Mouse (Mus musculus) brain, embryonic 14.5 days (tissue): ENCODE data around the gene Styx.

Experiments
- CTCF ChIP-seq: fragments of 200-500 bp; IDR thresholded peaks from 2 replicates; pipeline ENCODE4 v1.5.1; 2012; ENCODE audit warnings: inconsistent platforms, mild to moderate bottlenecking, moderate library complexity, borderline replicate concordance; ENCODE audit not compliant: insufficient read depth, insufficient read length; ENCODE audit errors: extremely low read depth
- POLR2A ChIP-seq: fragments of 200-500 bp; IDR thresholded peaks from 2 replicates; pipeline ENCODE4 v1.6.1; 2012; ENCODE audit warnings: mild to moderate bottlenecking, inconsistent platforms, borderline replicate concordance; ENCODE audit not compliant: poor library complexity, insufficient read depth, insufficient read length, severe bottlenecking; ENCODE audit errors: extremely low read depth

DNA sequence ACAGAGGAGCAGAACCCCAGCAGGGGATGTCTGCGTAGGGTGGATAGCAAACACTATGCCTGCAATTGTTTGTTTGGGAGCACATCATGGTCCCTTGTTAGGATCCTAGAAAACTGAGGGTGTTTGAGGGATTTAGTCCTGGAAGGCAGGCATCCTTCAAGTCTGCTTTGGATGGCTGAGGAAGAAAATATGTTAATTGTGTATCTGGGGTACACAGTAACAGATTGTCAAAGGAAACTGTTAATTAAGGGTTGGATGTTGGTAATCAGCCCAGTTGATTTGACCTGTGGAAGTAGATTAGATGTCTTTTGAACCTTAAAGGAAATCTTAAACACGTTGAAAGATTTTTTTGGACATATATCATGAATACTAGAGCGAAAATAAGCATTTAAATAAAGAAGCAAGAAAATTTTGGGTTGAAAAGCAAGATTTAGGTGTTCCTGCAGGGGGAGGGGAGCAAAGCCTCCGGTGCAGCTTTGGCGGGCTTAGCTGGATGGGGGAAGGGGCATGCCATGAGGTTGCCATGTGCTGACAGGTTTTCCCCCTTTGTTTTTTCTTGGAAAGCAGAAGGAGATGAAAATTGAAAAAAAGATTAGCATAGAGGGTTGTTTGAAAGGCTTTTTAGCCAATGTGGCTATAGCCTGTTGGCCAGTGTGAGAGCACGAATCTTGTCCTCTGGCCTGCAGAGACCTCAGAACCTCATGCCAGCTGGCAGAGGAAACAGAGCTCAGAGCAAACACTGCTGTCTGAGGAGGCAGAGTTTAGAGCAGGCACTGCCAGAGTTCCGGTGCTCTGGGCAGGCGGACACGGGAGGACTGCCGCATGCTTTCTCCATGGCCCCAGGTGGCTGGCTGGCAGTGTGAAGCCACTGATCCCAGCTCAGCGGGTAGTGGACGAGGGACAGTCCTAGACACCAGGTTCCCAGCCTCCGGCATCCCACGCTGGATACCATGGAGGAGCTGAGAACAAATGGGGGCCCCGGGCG lies 13.6 kb downstream of the Styx start:
- no peak for TF ChIP-seq POLR2A
- no peak for TF ChIP-seq CTCF
